Mouse (Mus musculus): ENCODE results near the gene Rnls.

DNA sequence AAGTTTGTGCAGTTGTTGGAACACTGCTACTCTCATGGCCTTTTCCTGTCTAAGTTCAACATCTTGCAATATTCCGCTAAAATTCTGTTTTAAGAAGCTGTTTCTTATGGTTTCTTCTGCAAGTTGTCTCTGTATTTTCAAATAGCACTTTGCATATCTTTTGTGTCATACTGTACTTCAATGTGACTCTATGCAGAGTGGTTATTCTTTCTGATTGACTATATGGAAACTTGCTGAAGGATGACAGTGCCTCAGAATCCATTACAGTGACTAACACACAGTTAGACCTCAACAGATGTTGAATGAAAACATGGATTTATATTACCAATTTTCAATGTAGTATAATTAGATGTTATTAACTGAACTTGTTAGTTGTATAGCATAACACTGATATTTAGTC lies 232.9 kb downstream of the Rnls start:
- TF ChIP-seq CTCF (IDR thresholded peaks at IDR 0.05; ENCODE audit: low read depth) (no peak), EP300 (IDR thresholded peaks at IDR 0.05; ENCODE audit: low read depth) (no peak)
